Mouse (Mus musculus): ENCODE data around the gene Gpr139. TPM values are rescaled to one million over a fixed set of nuclear protein-coding genes. Genes with fewer than 3 reads are reported as not detected.

Gene Gpr139
- polyA plus RNA-seq (2014; fragmentation: Illumina TruSeq; extraction: RNeasy Lipid Tissue Mini Kit (QIAGEN cat#74804); ENCODE audit: low read depth, low replicate concordance), result not detected

DNA sequence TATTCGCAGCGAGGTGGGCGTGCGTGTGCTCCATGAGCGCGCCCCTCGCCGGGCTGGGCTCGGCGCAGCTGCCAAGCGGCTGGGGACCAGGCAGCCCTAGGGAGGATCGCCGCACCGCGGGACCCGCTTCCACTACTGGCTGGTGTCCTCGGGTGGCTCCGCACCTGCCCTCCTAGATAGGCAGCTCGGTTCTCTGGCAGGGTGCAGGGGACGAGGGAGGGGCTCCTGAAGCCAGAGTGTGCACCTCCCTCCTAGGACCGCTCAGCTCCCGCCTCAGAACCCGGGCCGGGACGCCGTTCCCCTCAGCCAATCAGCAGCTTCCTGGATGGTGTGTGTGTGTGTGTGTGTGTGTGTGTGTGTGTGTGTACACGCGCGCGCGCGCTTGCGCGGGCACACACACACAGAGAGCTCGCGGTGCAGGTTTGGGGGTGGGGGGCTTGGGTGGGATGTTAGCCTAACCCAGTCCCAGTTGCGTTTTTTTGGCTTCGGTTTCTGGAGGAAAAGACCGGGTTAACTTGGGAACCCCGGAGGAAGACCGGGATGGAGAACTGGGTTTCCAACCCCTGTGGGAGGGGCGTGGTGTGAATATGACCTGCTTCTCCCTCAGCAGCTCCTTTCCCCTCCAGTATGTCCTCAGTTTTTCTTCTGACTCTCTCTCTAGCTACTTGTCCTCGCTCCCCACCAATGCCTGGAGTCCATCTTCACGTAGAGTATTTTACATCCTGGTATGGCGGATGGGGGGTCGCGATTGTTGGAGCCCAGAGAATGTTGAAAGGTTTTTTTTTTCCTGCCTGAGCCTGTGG, at the start of gene Gpr139:
Gpr139 (minus strand) TSS at position 263 of the 803 bp plus-strand sequence.

Other genes starting within 250 kb of the Gpr139 start
- gene Gprc5b, start 189.4 kb downstream of the Gpr139 start, polyA plus RNA-seq (2014; fragmentation: Illumina TruSeq; extraction: RNeasy Lipid Tissue Mini Kit (QIAGEN cat#74804); ENCODE audit: low read depth, low replicate concordance), result 27.1 TPM

Data from adipose tissue, adult 10 weeks (tissue).